In genomic region chr17:35240384-35241304, GRCm38 (mm10) we compare ENCODE assay signal across 8 mouse cellular contexts. TPM values are rescaled to one million over a fixed set of nuclear protein-coding genes. Genes with fewer than 3 reads are reported as not detected.
A peak's percentile ranks its signal among the peaks of the same experiment; 100 is the strongest.
DNase-seq lines count a peak whose midpoint lies in the region; ATAC-seq lines count a peak whose summit lies in the region.

No protein-coding gene starts in this region.

- no peaks in the 10 kb centered on the region for H3K9me3 ChIP-seq in lung, embryonic 16.5 days (ENCODE audit: control insufficient read depth, low read length)
- no peaks in the 10 kb centered on the region for H3K9me3 ChIP-seq in forebrain, embryonic 10.5 days
- H3K9me3 ChIP-seq in midbrain, embryonic 15.5 days, result no peaks in the 10 kb centered on the region

- peak overlapping the region; percentile 71 for H3K4me2 ChIP-seq in lung, embryonic 16.5 days (ENCODE audit: low read depth, low read length)
- H3K4me2 ChIP-seq in midbrain, embryonic 15.5 days, result peak overlapping the region; percentile 82

- peaks cover 36% of the 10 kb centered on the region for H3K4me1 ChIP-seq in lung, embryonic 16.5 days (replicated peaks; ENCODE audit: control insufficient read depth, insufficient read depth, low read length)
- peaks cover 57% of the 10 kb centered on the region for H3K4me1 ChIP-seq in forebrain, embryonic 10.5 days
- H3K4me1 ChIP-seq in midbrain, embryonic 15.5 days, result peaks cover 40% of the 10 kb centered on the region

- peak overlapping the region; percentile 98 for H3K27ac ChIP-seq in lung, embryonic 16.5 days (ENCODE audit: low read length)
- peak overlapping the region; percentile 99 for H3K27ac ChIP-seq in forebrain, embryonic 10.5 days
- peak overlapping the region; percentile 99 for H3K27ac ChIP-seq in midbrain, embryonic 15.5 days

- WGBS in lung, embryonic 16.5 days, result 24% methylated on average over 12 of the region's 12 CpGs
- 38% methylated on average over 12 of the region's 12 CpGs for WGBS in forebrain, embryonic 10.5 days
- whole genome bisulfite sequencing in midbrain, embryonic 15.5 days, result 30% methylated on average over 12 of the region's 12 CpGs

- H3K27me3 ChIP-seq in lung, embryonic 16.5 days (ENCODE audit: control insufficient read depth, insufficient read depth, low read depth, low read length), result no peaks in the 10 kb centered on the region
- no peaks in the 10 kb centered on the region for H3K27me3 ChIP-seq in forebrain, embryonic 10.5 days (ENCODE audit: poor library complexity, severe bottlenecking)
- no peaks in the 10 kb centered on the region for H3K27me3 ChIP-seq in midbrain, embryonic 15.5 days (replicated peaks)

- ATAC-seq in lung, embryonic 16.5 days (ENCODE audit: low read depth), result peak; percentile 1; the same call in 1 of the 2 replicates
- peak; percentile 1 for ATAC-seq in midbrain, embryonic 15.5 days (replicated peaks)

- H3K36me3 ChIP-seq in lung, embryonic 16.5 days (ENCODE audit: control insufficient read depth, insufficient read depth, low read length), result peaks cover 21% of the 10 kb centered on the region
- H3K36me3 ChIP-seq in forebrain, embryonic 10.5 days (replicated peaks), result peaks cover 33% of the 10 kb centered on the region
- peaks cover 15% of the 10 kb centered on the region for H3K36me3 ChIP-seq in midbrain, embryonic 15.5 days (replicated peaks)

- H3K4me3 ChIP-seq in lung, embryonic 16.5 days (ENCODE audit: low read length), result peak overlapping the region; percentile 88
- peak overlapping the region; percentile 85 for H3K4me3 ChIP-seq in forebrain, embryonic 10.5 days
- H3K4me3 ChIP-seq in midbrain, embryonic 15.5 days, result peak overlapping the region; percentile 98

- H3K9ac ChIP-seq in lung, embryonic 16.5 days (ENCODE audit: low read length), result peak overlapping the region; percentile 99
- H3K9ac ChIP-seq in midbrain, embryonic 15.5 days, result peak overlapping the region; percentile 48

- DNase-seq in lung, postnatal 10 days, result no peak
- no peak for DNase-seq in forebrain, embryonic 10.5 days (ENCODE audit: extremely low spot score, low spot score)
- peak; percentile 62 for DNase-seq in kidney, adult 18-20 months
- no peak for DNase-seq in spleen, postnatal 14 days (ENCODE audit: low spot score in 2 of 2)
- no peak for DNase-seq in ovary, adult 18-20 months (ENCODE audit: low spot score)
- DNase-seq in thymus, adult 18-20 months, result no peak

RNA-seq across cellular contexts. Expression of gene Ddx39b, which starts 0.9 kb away (rescaled TPM):
- polyA plus RNA-seq in lung, embryonic 16.5 days (2015; fragmentation: Nextera tagmentation; extraction: Ambion mirVana), result 437 and 448 TPM in 2 replicates
- polyA plus RNA-seq in forebrain, embryonic 10.5 days (2016; fragmentation: Nextera tagmentation; extraction: Ambion mirVana), result 757 and 759 TPM in 2 replicates
- polyA plus RNA-seq in midbrain, embryonic 15.5 days (2015; fragmentation: Nextera tagmentation; extraction: Ambion mirVana), result 379 and 391 TPM in 2 replicates

RNA-seq across cellular contexts. Expression of gene Nfkbil1, which starts 5.1 kb away (rescaled TPM):
- polyA plus RNA-seq in lung, embryonic 16.5 days (2015; fragmentation: Nextera tagmentation; extraction: Ambion mirVana), result 10.0 and 11.0 TPM in 2 replicates
- 10.0 and 11.5 TPM in 2 replicates for polyA plus RNA-seq in forebrain, embryonic 10.5 days (2016; fragmentation: Nextera tagmentation; extraction: Ambion mirVana)
- 11.7 and 11.8 TPM in 2 replicates for polyA plus RNA-seq in midbrain, embryonic 15.5 days (2015; fragmentation: Nextera tagmentation; extraction: Ambion mirVana)

RNA-seq across cellular contexts. Expression of gene Atp6v1g2, which starts 7.2 kb away (rescaled TPM):
- 4.9 and 5.9 TPM in 2 replicates for polyA plus RNA-seq in lung, embryonic 16.5 days (2015; fragmentation: Nextera tagmentation; extraction: Ambion mirVana)
- polyA plus RNA-seq in forebrain, embryonic 10.5 days (2016; fragmentation: Nextera tagmentation; extraction: Ambion mirVana), result 7.0 and 7.7 TPM in 2 replicates
- polyA plus RNA-seq in midbrain, embryonic 15.5 days (2015; fragmentation: Nextera tagmentation; extraction: Ambion mirVana), result 94.4 and 100 TPM in 2 replicates

RNA-seq across cellular contexts. Expression of gene Gm16181, which starts 20.0 kb away (rescaled TPM):
- polyA plus RNA-seq in lung, embryonic 16.5 days (2015; fragmentation: Nextera tagmentation; extraction: Ambion mirVana), result 1.2 TPM in 1 of 2 replicates, not detected in the other
- 0.53 TPM in 1 of 2 replicates, not detected in the other for polyA plus RNA-seq in forebrain, embryonic 10.5 days (2016; fragmentation: Nextera tagmentation; extraction: Ambion mirVana)
- 1.6 TPM in 1 of 2 replicates, not detected in the other for polyA plus RNA-seq in midbrain, embryonic 15.5 days (2015; fragmentation: Nextera tagmentation; extraction: Ambion mirVana)

RNA-seq across cellular contexts. Expression of gene H2-D1, which starts 21.9 kb away (rescaled TPM):
- polyA plus RNA-seq in lung, embryonic 16.5 days (2015; fragmentation: Nextera tagmentation; extraction: Ambion mirVana), result 141 and 161 TPM in 2 replicates
- polyA plus RNA-seq in forebrain, embryonic 10.5 days (2016; fragmentation: Nextera tagmentation; extraction: Ambion mirVana), result 57.8 and 58.6 TPM in 2 replicates
- polyA plus RNA-seq in midbrain, embryonic 15.5 days (2015; fragmentation: Nextera tagmentation; extraction: Ambion mirVana), result 93.4 and 105 TPM in 2 replicates

Comparison
In these comparisons a context has a peak if more than half of its experiments do, and no peak if none do; other contexts are left out.
1. RNA of gene Atp6v1g2, which starts 7.2 kb away (polyA plus RNA-seq): 94.4 to 100 TPM in midbrain, embryonic 15.5 days; 7.0 to 7.7 TPM in forebrain, embryonic 10.5 days and 4.9 to 5.9 TPM in lung, embryonic 16.5 days; every median in the first group is over 10 times any median in the second.
2. Peak in every context shown above with its lines, with median percentiles within 50 percentile points of each other: H3K27ac ChIP-seq and H3K4me3 ChIP-seq.